Mouse (Mus musculus) stomach, embryonic 16.5 days (tissue): ENCODE data around the gene Bnc1. TPM values are rescaled to one million over a fixed set of nuclear protein-coding genes. Genes with fewer than 3 reads are reported as not detected.

Source experiments
- ATAC-seq: fragments of 200-750 bp; cut with Nextera tagmentation; 2 replicates; pipeline ENCODE4 v1.8.0; 2017; ENCODE audit warnings: moderate number of reproducible peaks, moderate TSS enrichment; ENCODE audit not compliant: insufficient read depth, low FRiP score
- H3K27ac ChIP-seq: fragments of 300-500 bp; sonication (generic); 2 replicates; pipeline ENCODE4 v1.5.1; 2014; ENCODE audit warnings: low read length
- H3K27me3 ChIP-seq: fragments of 300-500 bp; sonication (generic); 2 replicates; pipeline ENCODE4 v1.6.1; 2014; ENCODE audit warnings: low read length, control low read depth, mixed read lengths; ENCODE audit not compliant: control insufficient read depth, insufficient read depth
- H3K36me3 ChIP-seq: fragments of 300-500 bp; sonication (generic); 2 replicates; pipeline ENCODE4 v1.6.1; 2014; ENCODE audit warnings: low read length; ENCODE audit not compliant: control insufficient read depth, insufficient read depth
- H3K4me1 ChIP-seq: fragments of 300-500 bp; sonication (generic); 2 replicates; pipeline ENCODE4 v1.6.1; 2014; ENCODE audit warnings: low read length, control low read depth, mixed read lengths; ENCODE audit not compliant: control insufficient read depth, insufficient read depth
- H3K4me2 ChIP-seq: fragments of 300-500 bp; sonication (generic); 2 replicates; pipeline ENCODE4 v1.6.1; 2014; ENCODE audit warnings: low read depth, low read length, mixed read lengths
- H3K4me3 ChIP-seq: fragments of 300-500 bp; sonication (generic); replicated peaks from 2 replicates; pipeline ENCODE4 v1.5.1; 2014; ENCODE audit warnings: mild to moderate bottlenecking, low read length
- H3K9ac ChIP-seq: fragments of 300-500 bp; sonication (generic); 2 replicates; pipeline ENCODE4 v1.6.1; 2014; ENCODE audit warnings: low read length
- H3K9me3 ChIP-seq: fragments of 300-500 bp; sonication (generic); replicated peaks from 2 replicates; pipeline ENCODE4 v1.6.1; 2016; ENCODE audit warnings: low read length, control low read depth; ENCODE audit not compliant: control insufficient read depth
- WGBS: fragments of 180-500 bp; shearing (Covaris S2); extraction: QIAGEN DNeasy Blood & Tissue Kit; methylation state at CpG from one replicate; pipeline ENCODE4 v1.1.7; 2014; 5-methylcytosine and 5-hydroxymethylcytosine counted together
- polyA plus RNA-seq: library from polyadenylated mRNA; unstranded; fragments of >200 nt; fragmentation: Nextera tagmentation; extraction: Ambion mirVana; gene quantifications from 2 replicates; pipeline ENCODE4 v1.2.1, GENCODE M21; 2015

Gene Bnc1
- polyA plus RNA-seq, 1 experiment from 2014 or later: 3.2 TPM

DNA sequence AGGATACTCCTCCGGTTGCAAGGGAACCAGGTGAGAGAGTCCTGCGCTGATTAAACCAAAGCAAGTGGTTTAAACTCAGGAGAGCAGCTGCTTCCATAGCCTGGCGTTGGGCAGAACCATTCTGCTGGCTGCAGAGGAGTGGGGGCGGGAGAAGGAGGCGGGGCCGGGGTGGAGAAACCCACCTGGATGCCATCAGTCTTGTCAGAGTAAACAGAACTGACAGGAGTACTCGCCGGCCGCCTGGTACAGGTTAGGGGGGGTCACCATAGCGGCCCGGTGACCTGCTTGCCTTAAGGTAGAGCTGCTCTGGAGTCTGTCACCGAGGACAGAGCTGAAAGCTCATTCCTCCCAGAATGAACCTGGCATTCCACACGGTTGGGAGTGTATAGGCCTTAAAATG is 20.4 kb upstream of the Bnc1 start:
- no peaks in the 10 kb centered on the region for H3K36me3 ChIP-seq
- WGBS: 6% methylated on average over 13 of the region's 13 CpGs
- no peaks in the 10 kb centered on the region for H3K9me3 ChIP-seq
- peak; percentile 79; the same call in 1 of the 2 replicates for ATAC-seq
- H3K9ac ChIP-seq: no peak overlapping the region
- no peak overlapping the region for H3K4me2 ChIP-seq
- H3K4me1 ChIP-seq: peaks cover 15% of the 10 kb centered on the region
- H3K27me3 ChIP-seq: no peaks in the 10 kb centered on the region
- no peak overlapping the region for H3K27ac ChIP-seq
- no peak overlapping the region for H3K4me3 ChIP-seq

- no peak overlapping the region for H3K9ac ChIP-seq
- ATAC-seq: peak; percentile 47; the same call in 1 of the 2 replicates
- WGBS: 27% methylated on average over 19 of the region's 19 CpGs
- H3K36me3 ChIP-seq: no peaks in the 10 kb centered on the region
- H3K9me3 ChIP-seq: no peaks in the 10 kb centered on the region
- H3K27me3 ChIP-seq: no peaks in the 10 kb centered on the region
- 0 out of 2 replicates have a peak overlapping the region, but pooled peaks have one; percentile 3 for H3K4me2 ChIP-seq
- peaks cover 11% of the 10 kb centered on the region for H3K4me1 ChIP-seq
- H3K27ac ChIP-seq: 0 out of 2 replicates have a peak overlapping the region, but pooled peaks have one; percentile 13
- H3K4me3 ChIP-seq: no peak overlapping the region
Observed at GRCm38 (mm10) chr7:82011534-82012401, 19.7 kb upstream of the Bnc1 start.

DNA sequence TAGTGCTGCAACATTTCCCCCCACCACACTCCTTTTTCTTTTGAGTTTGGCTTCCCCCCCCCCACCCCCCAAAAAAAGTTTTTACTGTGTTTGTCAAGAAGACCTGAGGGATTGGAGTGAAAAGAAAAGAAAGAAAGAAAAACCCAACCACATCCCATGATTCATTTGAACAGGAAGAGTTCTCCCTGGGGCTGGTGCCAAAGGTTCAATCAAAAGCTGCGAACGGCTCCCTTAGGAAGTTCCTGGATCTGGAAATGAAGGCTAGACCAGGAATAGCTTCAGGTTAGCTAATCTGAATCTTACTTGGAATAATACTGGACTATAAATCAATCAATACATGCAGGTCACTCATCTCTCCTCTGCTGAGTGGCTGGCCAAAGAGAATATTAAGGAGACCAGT is 15.1 kb upstream of the Bnc1 start:
- Histone ChIP-seq H3K4me1 (peaks cover 7% of the 10 kb centered on the region), H3K4me2 (no peak overlapping the region), H3K9me3 (no peaks in the 10 kb centered on the region), H3K27ac (no peak overlapping the region), H3K36me3 (no peaks in the 10 kb centered on the region), H3K27me3 (no peaks in the 10 kb centered on the region), H3K9ac (no peak overlapping the region), H3K4me3 (no peak overlapping the region)
- 49% methylated on average over 2 of the region's 2 CpGs for WGBS
- ATAC-seq: no peak

DNA sequence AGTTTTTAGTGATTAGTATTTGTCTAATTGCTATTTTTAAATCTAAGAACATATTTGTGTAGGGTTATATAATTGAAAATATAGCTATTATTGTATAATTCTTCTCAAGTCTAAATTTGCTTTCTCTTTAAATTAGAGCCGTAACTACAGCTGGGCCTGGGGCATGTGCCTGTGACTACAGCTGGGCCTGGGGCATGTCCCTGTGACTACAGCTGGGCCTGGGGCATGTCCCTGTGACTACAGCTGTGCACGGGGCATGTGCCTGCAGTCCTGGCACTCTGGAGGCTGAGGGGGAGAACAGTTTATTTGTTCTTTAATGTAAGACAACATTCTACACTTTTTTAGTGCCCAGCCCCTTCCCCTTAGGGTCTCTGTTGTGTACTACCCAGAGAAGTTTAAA is 12.1 kb upstream of the Bnc1 start:
- ATAC-seq: no peak
- H3K4me2 ChIP-seq: no peak overlapping the region
- no peak overlapping the region for H3K27ac ChIP-seq
- no peaks in the 10 kb centered on the region for H3K9me3 ChIP-seq
- 68% methylated on average over 2 of the region's 2 CpGs for WGBS
- H3K27me3 ChIP-seq: no peaks in the 10 kb centered on the region
- H3K36me3 ChIP-seq: no peaks in the 10 kb centered on the region
- H3K9ac ChIP-seq: no peak overlapping the region
- H3K4me3 ChIP-seq: no peak overlapping the region
- H3K4me1 ChIP-seq: no peaks in the 10 kb centered on the region

- no peak overlapping the region for H3K27ac ChIP-seq
- H3K27me3 ChIP-seq: peaks cover 6% of the 10 kb centered on the region; the same call in 1 of the 2 replicates
- H3K4me2 ChIP-seq: no peak overlapping the region
- 48% methylated on average over 2 of the region's 2 CpGs for WGBS
- H3K9me3 ChIP-seq: no peaks in the 10 kb centered on the region
- no peaks in the 10 kb centered on the region for H3K4me1 ChIP-seq
- no peak overlapping the region for H3K4me3 ChIP-seq
- no peaks in the 10 kb centered on the region for H3K36me3 ChIP-seq
- no peak overlapping the region for H3K9ac ChIP-seq
- ATAC-seq: no peak
Observed at GRCm38 (mm10) chr7:81999816-82000215, 7.7 kb upstream of the Bnc1 start.

DNA sequence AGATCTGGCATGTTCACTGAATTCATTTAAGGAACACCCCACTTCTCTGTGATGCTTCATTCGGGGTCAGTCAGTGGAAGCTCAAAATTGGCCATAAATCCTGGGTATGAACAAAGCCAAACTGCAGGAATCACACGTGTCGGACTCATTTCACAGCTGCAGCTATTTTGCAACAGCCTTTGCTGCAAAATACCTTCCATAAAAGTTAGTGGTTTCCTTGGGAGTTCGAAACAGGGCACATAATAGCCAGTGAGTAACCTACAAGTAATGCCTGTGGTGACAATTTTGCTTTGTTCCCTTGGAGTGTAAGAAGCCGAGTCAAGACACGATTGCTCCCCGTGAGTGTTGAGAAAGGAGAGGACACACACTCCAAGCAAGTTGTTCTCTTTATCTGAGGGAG is 7.3 kb upstream of the Bnc1 start:
- ATAC-seq: no peak
- Histone ChIP-seq H3K4me2 (no peak overlapping the region), H3K9ac (no peak overlapping the region), H3K27me3 (peaks cover 8% of the 10 kb centered on the region), H3K36me3 (no peaks in the 10 kb centered on the region), H3K4me3 (no peak overlapping the region), H3K9me3 (no peaks in the 10 kb centered on the region), H3K4me1 (no peaks in the 10 kb centered on the region), H3K27ac (no peak overlapping the region)
- 58% methylated on average over 7 of the region's 7 CpGs for WGBS

DNA sequence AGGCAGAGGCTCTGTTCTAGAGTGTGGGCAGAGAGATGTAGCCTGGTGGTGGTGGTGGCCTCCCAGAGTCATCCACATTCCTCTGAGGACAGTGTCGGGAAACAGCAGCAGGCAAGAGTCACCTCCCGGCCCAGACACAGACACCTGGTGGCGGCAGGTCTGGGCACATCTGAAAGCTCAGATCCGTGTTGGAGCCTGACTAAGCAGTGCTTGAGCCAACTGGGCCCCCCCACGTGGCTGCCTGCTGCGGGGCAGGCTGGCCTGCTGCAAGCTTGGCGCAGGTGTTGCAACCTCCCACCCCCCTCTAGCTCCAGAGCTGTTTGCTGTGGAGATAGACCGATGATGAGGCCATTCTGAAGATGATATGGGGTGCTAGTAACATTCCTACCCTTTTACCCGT is 3.9 kb upstream of the Bnc1 start:
- Histone ChIP-seq H3K36me3 (no peaks in the 10 kb centered on the region), H3K27ac (no peak overlapping the region), H3K4me1 (peaks cover 7% of the 10 kb centered on the region), H3K4me2 (no peak overlapping the region), H3K4me3 (no peak overlapping the region), H3K9ac (no peak overlapping the region), H3K27me3 (peaks cover 38% of the 10 kb centered on the region), H3K9me3 (no peaks in the 10 kb centered on the region)
- 28% methylated on average over 9 of the region's 9 CpGs for WGBS
- peak; percentile 28; the same call in 1 of the 2 replicates for ATAC-seq

- H3K4me2 ChIP-seq: no peak overlapping the region
- H3K9ac ChIP-seq: no peak overlapping the region
- no peak overlapping the region for H3K4me3 ChIP-seq
- H3K9me3 ChIP-seq: no peaks in the 10 kb centered on the region
- H3K27ac ChIP-seq: no peak overlapping the region
- H3K36me3 ChIP-seq: no peaks in the 10 kb centered on the region
- H3K27me3 ChIP-seq: peaks cover 40% of the 10 kb centered on the region
- peaks cover 7% of the 10 kb centered on the region for H3K4me1 ChIP-seq
- ATAC-seq: no peak
- WGBS: 78% methylated on average over 6 of the region's 6 CpGs
Observed at GRCm38 (mm10) chr7:81995126-81995525, 3.0 kb upstream of the Bnc1 start.

DNA sequence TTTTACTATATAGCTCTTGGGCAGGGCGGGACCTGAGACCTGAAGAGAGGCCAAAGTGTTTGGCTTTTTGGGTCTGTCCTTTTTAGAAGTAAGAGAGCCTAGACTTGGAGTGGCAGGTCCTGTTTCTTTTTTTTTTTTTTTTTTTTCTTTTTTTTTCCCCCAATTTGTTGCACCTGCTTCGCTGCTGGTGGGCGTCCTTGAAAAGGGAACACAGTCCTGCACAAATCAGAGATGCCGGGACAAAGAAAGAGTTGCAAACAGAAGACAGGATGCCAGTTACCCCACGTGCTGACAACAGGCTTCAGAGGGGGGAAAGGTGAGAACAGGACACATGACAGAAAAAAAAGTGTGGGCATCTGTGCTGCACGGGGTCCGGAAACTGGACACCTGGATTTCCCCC is 1.0 kb upstream of the Bnc1 start:
- Histone ChIP-seq H3K27me3 (peaks cover 55% of the 10 kb centered on the region), H3K4me3 (peak overlapping the region; percentile 59; the same call in 1 of the 2 replicates), H3K9me3 (no peaks in the 10 kb centered on the region), H3K9ac (no peak overlapping the region), H3K4me2 (peak overlapping the region; percentile 98; the same call in 1 of the 2 replicates), H3K4me1 (peaks cover 7% of the 10 kb centered on the region), H3K36me3 (no peaks in the 10 kb centered on the region), H3K27ac (no peak overlapping the region)
- 51% methylated on average over 7 of the region's 7 CpGs for WGBS
- ATAC-seq: no peak
